Mouse (Mus musculus) frontal cortex, adult 2 months (tissue): ENCODE measurements around the gene Tnfsf18. TPM values are rescaled to one million over a fixed set of nuclear protein-coding genes. Genes with fewer than 3 reads are reported as not detected.

ENCODE experiments used
- polyA plus RNA-seq: library from polyadenylated mRNA; depleted of rRNA; stranded (reverse); fragments of >200 nt; gene quantifications from 2 replicates; pipeline ENCODE4 v1.2.3, GENCODE M21; 2012; rRNA removed

Tnfsf18 gene
- polyA plus RNA-seq, 1 experiment: 0.04 TPM

Other genes with a start within 250 kb of the Tnfsf18 start
- gene Prdx6, start 243.4 kb upstream of the Tnfsf18 start, polyA plus RNA-seq: 404 and 494 TPM in 2 replicates
- not detected in 2 replicates for gene Tnfsf4, start 99.2 kb upstream of the Tnfsf18 start, polyA plus RNA-seq